Mouse (Mus musculus) E14TG2a.4 (cell line): ENCODE data around the gene Tspan33.
A peak's percentile ranks its signal among the peaks of the same experiment; 100 is the strongest.
"Not testable (repeated sequence)": the region's sequence is repeated elsewhere in the genome, so short reads cannot be mapped to it uniquely, and the experiment has no call there.

Experiments used
- H3K27me3 ChIP-seq: 2 replicates; pipeline ENCODE4 v1.6.1; 2014; ENCODE audit warnings: low read length, control low read depth; ENCODE audit not compliant: insufficient read depth
- H3K36me3 ChIP-seq: 2 replicates; pipeline ENCODE4 v1.6.1; 2014; ENCODE audit warnings: low read length, control low read depth; ENCODE audit not compliant: insufficient read depth
- H3K4me1 ChIP-seq: replicated peaks from 2 replicates; pipeline ENCODE4 v1.6.1; 2014; ENCODE audit warnings: low read depth, low read length, control low read depth
- H3K4me3 ChIP-seq: replicated peaks from 2 replicates; pipeline ENCODE4 v1.5.1; 2014; ENCODE audit warnings: mild to moderate bottlenecking, low read length
- H3K9me3 ChIP-seq: 2 replicates; pipeline ENCODE4 v1.6.1; 2014; ENCODE audit warnings: low read length, control low read depth
- CTCF ChIP-seq: conservative IDR thresholded peaks from 2 replicates; pipeline ENCODE4 v1.5.1; 2014; ENCODE audit warnings: low read length
- NANOG ChIP-seq: IDR thresholded peaks from 2 replicates; pipeline ENCODE4 v1.6.1; 2014; ENCODE audit warnings: borderline replicate concordance, low read length, mixed read lengths
- POU5F1 ChIP-seq: IDR thresholded peaks from 2 replicates; pipeline ENCODE4 v1.6.1; 2014; ENCODE audit warnings: low read length, borderline replicate concordance

Tspan33 gene

DNA sequence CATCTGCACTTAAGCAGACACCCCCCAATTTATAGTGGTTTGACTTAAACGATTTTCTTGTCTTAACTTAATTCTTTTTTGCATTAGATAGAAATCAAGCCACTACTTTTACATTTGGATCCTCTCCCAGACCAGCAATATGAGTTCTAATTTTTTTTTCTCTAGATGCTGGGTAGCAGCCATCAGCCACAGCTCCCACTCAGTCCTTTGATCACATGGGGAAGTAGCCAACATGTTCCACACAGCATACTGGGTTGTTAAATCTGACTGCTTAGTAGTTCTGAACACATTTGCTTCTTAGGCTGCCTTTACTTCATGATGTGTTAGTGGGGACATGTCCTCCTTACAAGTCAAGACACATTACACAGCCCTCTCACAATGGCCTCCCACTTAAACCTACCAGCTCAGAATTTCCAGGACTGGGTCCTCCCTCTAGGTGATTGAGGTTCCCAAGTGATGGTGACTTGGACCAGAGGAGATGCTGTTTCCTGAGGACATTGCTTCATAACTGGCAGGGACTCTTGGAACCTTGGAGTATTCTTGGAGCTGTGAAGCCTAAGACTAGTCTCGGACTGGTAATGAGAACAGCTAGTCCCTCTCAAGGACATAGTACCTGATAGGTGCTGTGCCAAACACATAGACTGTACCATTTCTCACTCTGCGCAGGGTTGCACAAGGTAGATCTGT is 57.6 kb downstream of the Tspan33 start:
- Histone ChIP-seq H3K27me3 (peaks cover 4% of the 10 kb centered on the region; the same call in 1 of the 2 replicates), H3K4me1 (peaks cover 18% of the 10 kb centered on the region), H3K36me3 (peaks cover 6% of the 10 kb centered on the region; the same call in 1 of the 2 replicates), H3K4me3 (no peak overlapping the region), H3K9me3 (peaks cover 27% of the 10 kb centered on the region)
- TF ChIP-seq NANOG (no peak), POU5F1 (no peak), CTCF (no peak)

DNA sequence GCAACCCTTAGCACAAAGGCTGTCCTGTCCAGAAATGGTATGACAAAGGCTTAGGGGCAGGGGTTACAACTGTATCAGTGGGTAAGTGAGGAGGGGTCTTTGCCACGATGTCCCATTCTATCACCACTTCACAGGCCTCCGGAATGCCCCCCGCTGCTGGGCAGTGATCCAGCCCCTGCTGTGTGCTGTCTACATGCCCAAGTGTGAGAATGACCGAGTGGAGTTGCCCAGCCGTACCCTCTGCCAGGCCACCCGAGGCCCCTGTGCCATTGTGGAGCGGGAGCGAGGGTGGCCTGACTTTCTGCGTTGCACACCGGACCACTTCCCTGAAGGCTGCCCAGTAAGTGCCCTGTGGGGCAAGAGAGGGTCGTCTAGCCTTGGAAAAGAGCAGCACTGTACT is 59.3 kb downstream of the Tspan33 start:
- no peak for TF ChIP-seq POU5F1
- peaks cover 13% of the 10 kb centered on the region for H3K36me3 ChIP-seq

DNA sequence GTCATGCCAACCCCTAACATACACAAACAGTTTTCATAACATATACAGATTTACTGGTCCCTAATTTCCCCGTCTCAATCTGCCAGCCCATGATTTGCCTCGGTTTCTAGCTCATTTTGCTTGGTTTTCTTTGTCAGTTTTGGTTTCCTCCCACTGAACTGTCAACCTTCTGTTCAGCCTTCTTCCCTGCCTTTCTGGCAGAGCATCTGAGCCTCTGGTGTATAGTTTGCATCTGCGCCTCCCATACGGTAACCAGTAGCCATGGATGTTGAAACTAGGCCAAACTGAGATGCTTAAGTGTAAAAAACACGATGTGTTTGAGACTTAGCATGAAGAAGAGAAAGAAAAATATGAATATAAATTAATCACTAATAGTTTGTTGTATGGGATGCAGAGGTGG is 62.0 kb downstream of the Tspan33 start:
- TF ChIP-seq POU5F1 (no peak), NANOG (no peak), CTCF (no peak)
- H3K4me3 ChIP-seq = no peak overlapping the region
- H3K4me1 ChIP-seq = peaks cover 42% of the 10 kb centered on the region
- H3K36me3 ChIP-seq = peaks cover 15% of the 10 kb centered on the region
- H3K9me3 ChIP-seq = no peaks in the 10 kb centered on the region
- H3K27me3 ChIP-seq = peaks cover 4% of the 10 kb centered on the region; the same call in 1 of the 2 replicates

More for the DNA sequence above, 59.3 kb downstream of the Tspan33 start:
- Histone ChIP-seq H3K9me3 (peaks cover 12% of the 10 kb centered on the region), H3K4me3 (no peak overlapping the region), H3K4me1 (peaks cover 30% of the 10 kb centered on the region), H3K27me3 (peaks cover 4% of the 10 kb centered on the region; the same call in 1 of the 2 replicates)

DNA sequence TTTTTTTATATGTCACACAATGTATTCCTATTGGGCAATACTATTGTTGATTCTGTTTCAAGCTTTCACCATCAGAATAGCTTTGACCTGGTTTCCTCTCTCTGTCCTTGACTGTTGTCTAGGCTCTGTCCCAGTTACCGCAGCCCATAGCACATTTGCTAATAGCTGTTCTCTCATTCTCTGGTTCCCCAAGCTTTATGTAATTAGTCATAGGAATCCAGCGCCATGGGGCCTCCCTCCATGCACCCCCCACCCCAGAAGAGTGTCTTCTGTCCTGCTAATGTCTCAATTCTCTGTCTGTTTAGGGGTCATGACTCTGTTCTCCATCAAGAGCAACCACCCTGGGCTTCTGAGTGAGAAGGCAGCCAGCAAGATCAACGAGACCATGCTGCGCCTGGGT is 62.5 kb downstream of the Tspan33 start:
- H3K4me3 ChIP-seq = no peak overlapping the region
- TF ChIP-seq POU5F1 = no peak
- no peak for TF ChIP-seq NANOG
- TF ChIP-seq CTCF = no peak
- H3K27me3 ChIP-seq = peaks cover 4% of the 10 kb centered on the region; the same call in 1 of the 2 replicates
- no peaks in the 10 kb centered on the region for H3K9me3 ChIP-seq
- H3K4me1 ChIP-seq = peaks cover 42% of the 10 kb centered on the region
- peaks cover 15% of the 10 kb centered on the region for H3K36me3 ChIP-seq

DNA sequence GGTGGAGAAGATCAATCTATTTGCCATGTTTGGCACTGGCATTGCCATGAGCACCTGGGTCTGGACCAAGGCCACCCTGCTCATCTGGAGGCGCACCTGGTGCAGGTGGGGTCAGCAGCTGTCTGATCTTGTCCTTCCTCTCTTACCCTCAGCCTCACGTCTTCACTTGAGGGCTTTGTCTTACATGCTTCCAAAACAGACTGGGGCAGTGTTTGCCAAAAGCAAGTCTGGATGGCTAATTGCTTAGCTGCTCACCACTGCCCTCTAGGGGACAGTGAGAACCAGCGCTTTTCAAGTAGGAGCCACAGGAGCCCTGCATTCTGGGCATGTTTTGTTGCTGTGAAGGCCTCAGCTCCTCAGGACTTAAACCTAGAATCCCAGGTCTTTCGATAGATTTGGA is 64.4 kb downstream of the Tspan33 start:
- H3K4me1 ChIP-seq = peaks cover 35% of the 10 kb centered on the region
- H3K4me3 ChIP-seq = peak overlapping the region; percentile 33; the same call in 1 of the 2 replicates
- H3K27me3 ChIP-seq = peaks cover 4% of the 10 kb centered on the region; the same call in 1 of the 2 replicates
- no peaks in the 10 kb centered on the region for H3K9me3 ChIP-seq
- peaks cover 15% of the 10 kb centered on the region for H3K36me3 ChIP-seq
- TF ChIP-seq CTCF = peak; percentile 91
- TF ChIP-seq NANOG = no peak
- TF ChIP-seq POU5F1 = no peak

DNA sequence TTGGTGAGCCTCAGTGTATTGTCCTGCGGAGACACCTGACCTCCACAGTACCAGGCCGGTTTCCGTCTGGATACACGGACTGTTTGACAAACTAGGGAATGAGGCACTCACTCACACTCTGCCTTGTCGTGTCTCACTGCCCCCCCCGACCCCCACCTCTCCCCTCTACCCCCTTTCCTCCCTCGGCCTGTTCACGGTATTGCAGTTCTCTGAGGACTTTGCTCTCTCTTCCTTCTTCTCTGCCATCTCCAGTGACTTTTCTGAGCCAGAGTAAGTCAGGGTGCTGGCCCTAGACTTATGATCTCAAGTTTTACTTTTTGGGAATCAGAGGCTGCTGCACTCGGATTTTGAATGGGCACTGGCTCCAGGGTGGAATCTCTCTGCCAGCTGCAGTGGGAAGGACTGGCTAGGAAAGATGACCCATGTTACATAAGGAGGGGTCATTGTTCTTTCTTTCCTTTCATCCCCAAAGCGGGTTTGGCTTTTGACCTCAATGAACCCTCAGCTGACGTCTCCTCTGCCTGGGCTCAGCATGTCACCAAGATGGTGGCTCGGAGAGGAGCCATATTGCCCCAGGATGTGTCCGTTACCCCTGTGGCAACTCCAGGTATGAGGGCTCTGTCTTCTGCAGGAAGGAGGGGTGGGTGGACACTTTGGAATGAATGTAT is 65.1 kb downstream of the Tspan33 start:
- TF ChIP-seq NANOG (no peak), POU5F1 (no peak), CTCF (no peak)
- Histone ChIP-seq H3K9me3 (no peaks in the 10 kb centered on the region), H3K36me3 (peaks cover 15% of the 10 kb centered on the region), H3K27me3 (no peaks in the 10 kb centered on the region), H3K4me3 (peak overlapping the region; percentile 33; the same call in 1 of the 2 replicates), H3K4me1 (peaks cover 34% of the 10 kb centered on the region)

DNA sequence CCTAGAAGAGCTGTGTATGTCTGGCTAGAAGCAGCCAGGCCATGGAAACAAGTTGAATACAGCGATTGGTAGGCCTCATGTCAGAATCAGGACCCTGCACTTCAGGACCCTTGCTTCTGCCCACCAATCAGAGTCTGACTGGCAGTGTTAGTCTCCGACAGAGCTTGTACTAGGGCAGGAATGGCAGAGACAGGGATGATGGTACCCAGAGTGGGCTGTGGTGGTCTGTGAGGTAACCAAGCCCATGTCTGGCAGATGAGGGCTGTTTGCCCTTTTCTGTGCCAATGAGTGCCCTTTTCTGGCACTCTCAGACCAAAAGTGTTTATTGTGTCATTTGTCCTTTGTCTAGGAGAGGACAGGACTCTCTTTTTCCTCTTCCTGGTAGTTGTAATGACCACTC is 66.4 kb downstream of the Tspan33 start:
- not testable (repeated sequence) for H3K27me3 ChIP-seq, H3K9me3 ChIP-seq, H3K4me3 ChIP-seq
- peaks cover 24% of the 10 kb centered on the region for H3K4me1 ChIP-seq
- peaks cover 12% of the 10 kb centered on the region for H3K36me3 ChIP-seq

DNA sequence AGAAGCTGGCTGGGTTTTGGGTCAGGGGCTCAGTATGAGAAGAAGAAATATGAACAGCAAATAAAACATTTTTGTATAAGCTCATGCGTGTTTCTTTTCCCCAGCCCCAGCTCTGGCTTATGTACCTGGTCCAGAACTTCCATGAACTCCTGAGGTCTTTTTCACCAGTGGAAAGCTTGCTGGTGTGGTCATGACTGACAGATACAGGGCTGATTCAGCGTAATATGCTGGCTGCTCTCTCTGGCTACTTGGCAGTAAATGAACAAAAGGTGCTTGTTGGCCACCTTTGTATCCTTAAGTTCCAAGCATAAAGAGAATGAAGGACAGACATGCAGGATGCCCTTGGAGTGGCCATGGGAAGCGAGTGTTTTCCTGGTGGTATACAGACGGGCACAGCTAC is 67.3 kb downstream of the Tspan33 start:
- Histone ChIP-seq H3K4me1 (peaks cover 24% of the 10 kb centered on the region), H3K36me3 (peaks cover 8% of the 10 kb centered on the region; the same call in 1 of the 2 replicates), H3K4me3 (no peak overlapping the region), H3K9me3 (no peaks in the 10 kb centered on the region), H3K27me3 (no peaks in the 10 kb centered on the region)
- TF ChIP-seq POU5F1 = no peak
- TF ChIP-seq NANOG = no peak
- TF ChIP-seq CTCF = no peak

DNA sequence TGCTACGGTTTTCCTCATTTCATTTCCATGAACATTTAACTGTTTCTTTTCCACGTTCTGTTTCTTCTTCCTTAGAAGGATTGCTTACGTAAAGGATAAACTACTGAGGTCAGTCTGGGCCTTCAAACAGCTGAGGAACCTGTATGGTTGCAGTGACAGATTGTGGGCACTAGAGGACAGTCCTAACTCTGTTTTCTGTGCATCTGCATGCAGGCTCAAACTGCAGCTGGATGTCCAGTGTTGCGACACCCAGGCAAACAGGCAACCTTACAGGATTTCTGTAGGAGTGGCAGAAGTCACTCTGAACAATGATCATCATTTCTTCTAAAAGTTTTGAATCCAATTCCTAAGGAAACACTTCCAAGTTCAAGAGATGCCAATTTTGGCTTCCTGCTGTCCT is 68.5 kb downstream of the Tspan33 start:
- Histone ChIP-seq H3K4me3 (no peak overlapping the region), H3K9me3 (no peaks in the 10 kb centered on the region), H3K27me3 (no peaks in the 10 kb centered on the region), H3K36me3 (0 out of 2 replicates have a peak, but pooled peaks cover 3% of the 10 kb centered on the region), H3K4me1 (peaks cover 15% of the 10 kb centered on the region)
- TF ChIP-seq CTCF (peak; percentile 87), POU5F1 (no peak)
